Mouse (Mus musculus): Measurements from ENCODE around the gene Agfg1. TPM values are rescaled to one million over a fixed set of nuclear protein-coding genes. Genes with fewer than 3 reads are reported as not detected.

Agfg1 gene
- total and polyA plus RNA-seq, 3 experiments = 34.1 to 58.6 TPM; not detected in 1

Other genes starting within 250 kb of the Agfg1 start
- gene Mff, start 114.6 kb upstream of the Agfg1 start, total RNA-seq (2012; rRNA removed) = 86.0 and 91.1 TPM in 2 replicates
- 100 to 1,000 TPM in 1 of 2 experiments, not detected in 1; 195 TPM for gene Mff, start 114.6 kb upstream of the Agfg1 start, polyA plus RNA-seq (2012; ENCODE audit: insufficient read depth in 1 of 2, insufficient read length in 2 of 2, low read depth in 1 of 2, low replicate concordance in 2 of 2, missing spikeins in 1 of 2)
- not detected in 2 replicates for gene Tm4sf20, start 71.0 kb upstream of the Agfg1 start, total RNA-seq (2012; rRNA removed)
- not detected for gene Tm4sf20, start 71.0 kb upstream of the Agfg1 start, polyA plus RNA-seq (2012; ENCODE audit: insufficient read depth in 1 of 2, insufficient read length in 2 of 2, low read depth in 1 of 2, low replicate concordance in 2 of 2, missing spikeins in 1 of 2)
- not detected in 2 replicates for gene Gm47791, start 68.2 kb upstream of the Agfg1 start, total RNA-seq (2012; rRNA removed)
- gene Gm47791, start 68.2 kb upstream of the Agfg1 start, polyA plus RNA-seq (2012; ENCODE audit: insufficient read depth in 1 of 2, insufficient read length in 2 of 2, low read depth in 1 of 2, low replicate concordance in 2 of 2, missing spikeins in 1 of 2) = not detected
- 0.15 TPM in 1 of 2 replicates, not detected in the other for gene A030005L19Rik, start 73.8 kb downstream of the Agfg1 start, total RNA-seq (2012; rRNA removed)
- under 1 TPM in 1 of 2 experiments, not detected in 1; 0.26 TPM for gene A030005L19Rik, start 73.8 kb downstream of the Agfg1 start, polyA plus RNA-seq (2012; ENCODE audit: insufficient read depth in 1 of 2, insufficient read length in 2 of 2, low read depth in 1 of 2, low replicate concordance in 2 of 2, missing spikeins in 1 of 2)
- gene A030014E15Rik, start 85.4 kb downstream of the Agfg1 start, total RNA-seq (2012; rRNA removed) = not detected in 2 replicates
- not detected for gene A030014E15Rik, start 85.4 kb downstream of the Agfg1 start, polyA plus RNA-seq (2012; ENCODE audit: insufficient read depth in 1 of 2, insufficient read length in 2 of 2, low read depth in 1 of 2, low replicate concordance in 2 of 2, missing spikeins in 1 of 2)
- not detected in 2 replicates for gene Gm6217, start 91.9 kb downstream of the Agfg1 start, total RNA-seq (2012; rRNA removed)
- gene Gm6217, start 91.9 kb downstream of the Agfg1 start, polyA plus RNA-seq (2012; ENCODE audit: insufficient read depth in 1 of 2, insufficient read length in 2 of 2, low read depth in 1 of 2, low replicate concordance in 2 of 2, missing spikeins in 1 of 2) = not detected
- not detected in 2 replicates for gene A030003K21Rik, start 103.9 kb downstream of the Agfg1 start, total RNA-seq (2012; rRNA removed)
- gene A030003K21Rik, start 103.9 kb downstream of the Agfg1 start, polyA plus RNA-seq (2012; ENCODE audit: insufficient read depth in 1 of 2, insufficient read length in 2 of 2, low read depth in 1 of 2, low replicate concordance in 2 of 2, missing spikeins in 1 of 2) = not detected
- not detected in 2 replicates for gene Gm7544, start 116.5 kb downstream of the Agfg1 start, total RNA-seq (2012; rRNA removed)
- gene Gm7544, start 116.5 kb downstream of the Agfg1 start, polyA plus RNA-seq (2012; ENCODE audit: insufficient read depth in 1 of 2, insufficient read length in 2 of 2, low read depth in 1 of 2, low replicate concordance in 2 of 2, missing spikeins in 1 of 2) = not detected
- gene Gm47955, start 120.8 kb downstream of the Agfg1 start, total RNA-seq (2012; rRNA removed) = not detected in 2 replicates
- not detected for gene Gm47955, start 120.8 kb downstream of the Agfg1 start, polyA plus RNA-seq (2012; ENCODE audit: insufficient read depth in 1 of 2, insufficient read length in 2 of 2, low read depth in 1 of 2, low replicate concordance in 2 of 2, missing spikeins in 1 of 2)
- gene Gm47959, start 161.1 kb downstream of the Agfg1 start, total RNA-seq (2012; rRNA removed) = not detected in 2 replicates
- gene Gm47959, start 161.1 kb downstream of the Agfg1 start, polyA plus RNA-seq (2012; ENCODE audit: insufficient read depth in 1 of 2, insufficient read length in 2 of 2, low read depth in 1 of 2, low replicate concordance in 2 of 2, missing spikeins in 1 of 2) = not detected
- gene Slc19a3, start 199.0 kb downstream of the Agfg1 start, total RNA-seq (2012; rRNA removed) = not detected in 2 replicates
- gene Slc19a3, start 199.0 kb downstream of the Agfg1 start, polyA plus RNA-seq (2012; ENCODE audit: insufficient read depth in 1 of 2, insufficient read length in 2 of 2, low read depth in 1 of 2, low replicate concordance in 2 of 2, missing spikeins in 1 of 2) = not detected
- gene Krtap28-10, start 203.0 kb downstream of the Agfg1 start, total RNA-seq (2012; rRNA removed) = not detected in 2 replicates
- not detected for gene Krtap28-10, start 203.0 kb downstream of the Agfg1 start, polyA plus RNA-seq (2012; ENCODE audit: insufficient read depth in 1 of 2, insufficient read length in 2 of 2, low read depth in 1 of 2, low replicate concordance in 2 of 2, missing spikeins in 1 of 2)
- gene Gm47969, start 205.4 kb downstream of the Agfg1 start, total RNA-seq (2012; rRNA removed) = not detected in 2 replicates
- not detected for gene Gm47969, start 205.4 kb downstream of the Agfg1 start, polyA plus RNA-seq (2012; ENCODE audit: insufficient read depth in 1 of 2, insufficient read length in 2 of 2, low read depth in 1 of 2, low replicate concordance in 2 of 2, missing spikeins in 1 of 2)
- not detected in 2 replicates for gene A030005K14Rik, start 219.9 kb downstream of the Agfg1 start, total RNA-seq (2012; rRNA removed)
- not detected for gene A030005K14Rik, start 219.9 kb downstream of the Agfg1 start, polyA plus RNA-seq (2012; ENCODE audit: insufficient read depth in 1 of 2, insufficient read length in 2 of 2, low read depth in 1 of 2, low replicate concordance in 2 of 2, missing spikeins in 1 of 2)
- not detected in 2 replicates for gene Krtap28-13, start 221.4 kb downstream of the Agfg1 start, total RNA-seq (2012; rRNA removed)
- not detected for gene Krtap28-13, start 221.4 kb downstream of the Agfg1 start, polyA plus RNA-seq (2012; ENCODE audit: insufficient read depth in 1 of 2, insufficient read length in 2 of 2, low read depth in 1 of 2, low replicate concordance in 2 of 2, missing spikeins in 1 of 2)